Mouse (Mus musculus) left cerebral cortex, postnatal 10 days (tissue): ENCODE results near the gene 4930404N11Rik. TPM values are rescaled to one million over a fixed set of nuclear protein-coding genes. Genes with fewer than 3 reads are reported as not detected.
A peak's percentile ranks its signal among the peaks of the same experiment; 100 is the strongest.

ENCODE experiments used
- DNase-seq, 2 experiments: peaks; one replicate each; pipeline ENCODE4 v3.0.0; 2021 to 2022; ENCODE audit warnings: low spot score in 2 of 2, mixed read lengths in 1 of 2; ENCODE audit errors: extremely low spot score in 1 of 2
- intact Hi-C: fragments of 180-260 bp; cut with DNase I; formaldehyde crosslinking; loops from one replicate; pipeline ENCODE4 v1.15.1; 2025
- total RNA-seq, 2 experiments: library from RNA; stranded (reverse); gene quantifications; 2 replicates each; pipeline ENCODE4 v1.2.3; 2021

The 4930404N11Rik gene
- total RNA-seq, 2 experiments from 2014 or later: 1.2 to 1.7 TPM

GRCm38 (mm10) chr10:81385603-81386306 lies 20.1 kb upstream of the 4930404N11Rik start:
- intact Hi-C loops: no loop called here
- DNase-seq: no peak

- intact Hi-C loops: no loop called here
- no peak for DNase-seq
Observed at GRCm38 (mm10) chr10:81384605-81384982, 19.0 kb upstream of the 4930404N11Rik start.

- intact Hi-C loops: no loop called here
- peak; percentile 98 for DNase-seq
Observed at GRCm38 (mm10) chr10:81383802-81384604, 18.4 kb upstream of the 4930404N11Rik start, which contains the start of the genes Dohh and Gm48551. Gene Dohh (plus strand): TSS chr10:81384428. Gene Gm48551 (plus strand): TSS chr10:81384466.

GRCm38 (mm10) chr10:81382039-81382438 lies 16.4 kb upstream of the 4930404N11Rik start:
- DNase-seq: no peak
- intact Hi-C loops: no loop called here

- intact Hi-C loops: no loop called here
- DNase-seq: no peak
Observed at GRCm38 (mm10) chr10:81379809-81380378, 14.3 kb upstream of the 4930404N11Rik start.

GRCm38 (mm10) chr10:81379183-81379553 lies 13.6 kb upstream of the 4930404N11Rik start:
- intact Hi-C loops: no loop called here
- DNase-seq: no peak

- DNase-seq: peak; percentile 100
- intact Hi-C loops: no loop called here
Observed at GRCm38 (mm10) chr10:81378553-81379182, 13.1 kb upstream of the 4930404N11Rik start.

- intact Hi-C loops: no loop called here
- DNase-seq: no peak
Observed at GRCm38 (mm10) chr10:81377793-81378552, 12.4 kb upstream of the 4930404N11Rik start, which contains the start of gene Fzr1. Gene Fzr1 (minus strand): TSS chr10:81378516.

- DNase-seq: no peak
- intact Hi-C loops: no loop called here
Observed at GRCm38 (mm10) chr10:81377362-81377664, 11.7 kb upstream of the 4930404N11Rik start.

- intact Hi-C loops: no loop called here
- no peak for DNase-seq
Observed at GRCm38 (mm10) chr10:81376561-81377361, 11.1 kb upstream of the 4930404N11Rik start.

GRCm38 (mm10) chr10:81375322-81375721 lies 9.7 kb upstream of the 4930404N11Rik start:
- DNase-seq: no peak
- intact Hi-C loops: no loop called here

GRCm38 (mm10) chr10:81367207-81367495 lies 1.5 kb upstream of the 4930404N11Rik start:
- DNase-seq: no peak
- intact Hi-C loops: no loop called here

GRCm38 (mm10) chr10:81366477-81367206 lies 1.0 kb upstream of the 4930404N11Rik start:
- DNase-seq: no peak
- intact Hi-C loops: no loop called here

GRCm38 (mm10) chr10:81365073-81365472 lies 543 bp downstream of the 4930404N11Rik start:
- no peak for DNase-seq
- intact Hi-C loops: no loop called here

- DNase-seq: no peak
- intact Hi-C loops: no loop called here
Observed at GRCm38 (mm10) chr10:81364666-81365065, 950 bp downstream of the 4930404N11Rik start.

GRCm38 (mm10) chr10:81363436-81364346 lies 1.9 kb downstream of the 4930404N11Rik start:
- intact Hi-C loops: no loop called here
- no peak for DNase-seq
